Mouse (Mus musculus) lung, embryonic 14.5 days (tissue): ENCODE measurements around the gene Icam5. TPM values are rescaled to one million over a fixed set of nuclear protein-coding genes. Genes with fewer than 3 reads are reported as not detected.

ENCODE experiments used
- ATAC-seq: fragments of 200-750 bp; cut with Nextera tagmentation; 2 replicates; pipeline ENCODE4 v1.8.0; 2017; ENCODE audit warnings: mild to moderate bottlenecking, moderate TSS enrichment, moderate library complexity; ENCODE audit not compliant: insufficient read depth
- DNase-seq: peaks from one replicate; pipeline ENCODE4 v3.0.0-alpha.2; 2015
- H3K27ac ChIP-seq: fragments of 300-500 bp; sonication (generic); 2 replicates; pipeline ENCODE4 v1.5.1; 2014; ENCODE audit warnings: low read depth, mild to moderate bottlenecking, moderate library complexity
- H3K27me3 ChIP-seq: fragments of 300-500 bp; sonication (generic); 2 replicates; pipeline ENCODE4 v1.6.1; 2014; ENCODE audit warnings: low read length, control low read depth; ENCODE audit not compliant: insufficient read depth
- H3K36me3 ChIP-seq: fragments of 300-500 bp; sonication (generic); 2 replicates; pipeline ENCODE4 v1.6.1; 2014; ENCODE audit warnings: control low read depth; ENCODE audit not compliant: insufficient read depth
- H3K4me1 ChIP-seq: fragments of 300-500 bp; sonication (generic); 2 replicates; pipeline ENCODE4 v1.6.1; 2014; ENCODE audit warnings: antibody characterized with exemption, control low read depth; ENCODE audit not compliant: insufficient read depth
- H3K4me2 ChIP-seq: fragments of 300-500 bp; sonication (generic); 2 replicates; pipeline ENCODE4 v1.6.1; 2014; ENCODE audit warnings: mild to moderate bottlenecking
- H3K4me3 ChIP-seq: fragments of 300-500 bp; sonication (generic); 2 replicates; pipeline ENCODE4 v1.5.1; 2014; ENCODE audit warnings: low read depth, low read length
- H3K9ac ChIP-seq: fragments of 300-500 bp; sonication (generic); 2 replicates; pipeline ENCODE4 v1.6.1; 2014
- H3K9me3 ChIP-seq: fragments of 300-500 bp; sonication (generic); 2 replicates; pipeline ENCODE4 v1.6.1; 2016; ENCODE audit warnings: low read depth, low read length, control low read depth
- CTCF ChIP-seq: IDR thresholded peaks from 2 replicates; pipeline ENCODE4 v1.5.1; 2016; ENCODE audit warnings: antibody characterized with exemption, low read depth
- WGBS: fragments of 180-500 bp; shearing (Covaris S2); extraction: QIAGEN DNeasy Blood & Tissue Kit; methylation state at CpG from one replicate; pipeline ENCODE4 v1.1.7; 2014; 5-methylcytosine and 5-hydroxymethylcytosine counted together
- microRNA counts: library from miRNA; unstranded; fragments of <30 nt; microRNA quantifications from one replicate; lab custom pipeline; 2016
- microRNA-seq: library from miRNA; unstranded; fragments of <30 nt; microRNA quantifications from one replicate; pipeline ENCODE4, GENCODE M21; 2016; ENCODE audit warnings: borderline number of aligned reads
- polyA plus RNA-seq: library from polyadenylated mRNA; unstranded; fragments of >200 nt; fragmentation: Nextera tagmentation; extraction: Ambion mirVana; gene quantifications from 2 replicates; pipeline ENCODE4 v1.2.1, GENCODE M21; 2014

The Icam5 gene
- polyA plus RNA-seq, 1 experiment from 2014 or later: 0.09 TPM

GRCm38 (mm10) chr9:21075625-21076024 is 43.8 kb downstream of the Icam5 start:
- 84% methylated on average over 3 of the region's 3 CpGs for WGBS
- TF ChIP-seq CTCF: no peak
- H3K9me3 ChIP-seq: no peaks in the 10 kb centered on the region
- no peak overlapping the region for H3K4me3 ChIP-seq
- no peaks in the 10 kb centered on the region for H3K4me1 ChIP-seq
- H3K27ac ChIP-seq: no peak overlapping the region
- no peak overlapping the region for H3K9ac ChIP-seq
- DNase-seq (no peak), ATAC-seq (no peak)
- no peaks in the 10 kb centered on the region for H3K27me3 ChIP-seq
- H3K36me3 ChIP-seq: peaks cover 73% of the 10 kb centered on the region
- H3K4me2 ChIP-seq: no peak overlapping the region

DNA sequence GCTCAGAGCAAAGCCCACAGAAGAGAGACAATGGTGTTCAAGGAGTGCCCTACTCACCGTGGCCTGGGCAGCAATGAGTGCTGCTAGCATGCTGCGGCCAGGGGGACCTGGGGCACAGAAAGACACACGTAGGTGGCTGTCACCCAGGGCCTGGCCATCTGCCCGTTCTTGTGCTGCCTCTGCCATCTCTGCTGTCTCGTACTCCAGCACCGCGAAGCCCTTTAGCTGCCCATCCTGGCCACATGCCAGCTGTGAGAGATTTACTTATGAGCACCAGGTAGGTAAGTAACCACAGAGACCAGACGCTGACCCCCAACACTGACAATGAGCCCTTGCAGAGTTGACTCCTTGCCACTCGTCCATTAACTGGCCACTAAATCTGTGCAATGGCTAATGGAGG is 49.3 kb downstream of the Icam5 start:
- H3K9me3 ChIP-seq: no peaks in the 10 kb centered on the region
- TF ChIP-seq CTCF: no peak
- no peak overlapping the region for H3K27ac ChIP-seq
- DNase-seq (no peak), ATAC-seq (no peak)
- H3K27me3 ChIP-seq: no peaks in the 10 kb centered on the region
- no peak overlapping the region for H3K9ac ChIP-seq
- H3K4me1 ChIP-seq: no peaks in the 10 kb centered on the region
- 84% methylated on average over 9 of the region's 9 CpGs for WGBS
- H3K4me3 ChIP-seq: no peak overlapping the region
- H3K36me3 ChIP-seq: peaks cover 98% of the 10 kb centered on the region
- no peak overlapping the region for H3K4me2 ChIP-seq

DNA sequence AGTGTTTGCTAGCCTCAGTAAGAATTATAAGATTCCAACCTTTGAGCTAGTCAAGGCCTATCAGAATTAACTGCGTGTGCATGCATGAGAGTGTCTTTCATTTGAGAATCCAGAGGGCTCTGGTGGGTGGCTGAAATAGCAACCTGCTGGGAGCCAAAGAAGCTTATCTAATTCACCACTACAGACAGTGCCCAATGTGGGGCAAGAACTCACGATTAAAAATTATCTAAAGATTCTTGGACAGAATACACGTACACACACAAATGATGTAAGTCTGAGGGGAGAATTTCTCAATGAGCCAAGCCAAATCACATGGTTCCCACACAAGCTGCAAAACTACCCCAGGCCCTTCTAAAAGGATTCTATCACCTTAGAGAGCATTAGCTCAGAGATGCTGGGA is 51.5 kb downstream of the Icam5 start:
- Histone ChIP-seq H3K4me1 (no peaks in the 10 kb centered on the region), H3K27ac (no peak overlapping the region), H3K27me3 (no peaks in the 10 kb centered on the region), H3K4me2 (no peak overlapping the region), H3K9ac (no peak overlapping the region), H3K36me3 (peaks cover 98% of the 10 kb centered on the region), H3K4me3 (no peak overlapping the region), H3K9me3 (no peaks in the 10 kb centered on the region)
- ATAC-seq: no peak
- 78% methylated on average over 3 of the region's 3 CpGs for WGBS
- no peak for DNase-seq
- TF ChIP-seq CTCF: no peak

MicroRNAs within 50 kb of the gene (microRNA counts, 519-probe panel; counts per million panel counts)
- microRNA mmu-miR-1900 (lab: Ali Mortazavi, UCI): 3,168 counts per million, percentile 61 among the panel's probes with 10 or more counts

Small RNAs within 50 kb of the gene (microRNA-seq; reads per million reads assigned to microRNA genes)
- gene Mir1900: not detected
- gene Mir7082: not detected

Other genes starting within 250 kb of the Icam5 start
- 0.22 and 0.26 TPM in 2 replicates for gene Col5a3, start 217.0 kb upstream of the Icam5 start, polyA plus RNA-seq
- not detected in 2 replicates for gene Rdh8, start 213.6 kb upstream of the Icam5 start, polyA plus RNA-seq
- gene A230050P20Rik, start 163.4 kb upstream of the Icam5 start, polyA plus RNA-seq: 8.0 and 9.4 TPM in 2 replicates
- gene Angptl6, start 152.3 kb upstream of the Icam5 start, polyA plus RNA-seq: 1.9 and 2.9 TPM in 2 replicates
- gene Ppan, start 143.9 kb upstream of the Icam5 start, polyA plus RNA-seq: 77.3 and 83.6 TPM in 2 replicates
- 295 and 296 TPM in 2 replicates for gene Eif3g, start 133.4 kb upstream of the Icam5 start, polyA plus RNA-seq
- gene Dnmt1, start 72.2 kb upstream of the Icam5 start, polyA plus RNA-seq: 77.0 and 82.1 TPM in 2 replicates
- gene S1pr2, start 55.3 kb upstream of the Icam5 start, polyA plus RNA-seq: 58.0 and 62.3 TPM in 2 replicates
- gene Mrpl4, start 29.3 kb upstream of the Icam5 start, polyA plus RNA-seq: 156 and 166 TPM in 2 replicates
- gene Icam1, start 16.1 kb upstream of the Icam5 start, polyA plus RNA-seq: 33.6 and 41.5 TPM in 2 replicates
- gene Icam4, start 2.7 kb upstream of the Icam5 start, polyA plus RNA-seq: 1.5 TPM in 2 replicates
- gene Zglp1, start 35.0 kb downstream of the Icam5 start, polyA plus RNA-seq: 1.4 TPM in 1 of 2 replicates, not detected in the other
- 0.22 and 0.78 TPM in 2 replicates for gene Gm49373, start 41.0 kb downstream of the Icam5 start, polyA plus RNA-seq
- gene Fdx1l, start 41.5 kb downstream of the Icam5 start, polyA plus RNA-seq: 59.4 and 66.1 TPM in 2 replicates
- gene Gm38431, start 59.9 kb downstream of the Icam5 start, polyA plus RNA-seq: 2.3 and 3.0 TPM in 2 replicates
- 106 and 113 TPM in 2 replicates for gene Raver1, start 59.9 kb downstream of the Icam5 start, polyA plus RNA-seq
- gene Tyk2, start 99.2 kb downstream of the Icam5 start, polyA plus RNA-seq: 9.5 and 12.5 TPM in 2 replicates
- 352 and 353 TPM in 2 replicates for gene Cdc37, start 117.9 kb downstream of the Icam5 start, polyA plus RNA-seq
- 8.4 and 9.4 TPM in 2 replicates for gene Pde4a, start 133.6 kb downstream of the Icam5 start, polyA plus RNA-seq
- gene Keap1, start 207.3 kb downstream of the Icam5 start, polyA plus RNA-seq: 42.8 and 44.6 TPM in 2 replicates
- not detected in 2 replicates for gene S1pr5, start 216.4 kb downstream of the Icam5 start, polyA plus RNA-seq
- gene Atg4d, start 233.2 kb downstream of the Icam5 start, polyA plus RNA-seq: 33.7 and 34.7 TPM in 2 replicates